Mouse (Mus musculus) embryo, embryonic 10.5 days (tissue): ENCODE results near the gene 6430571L13Rik.
A peak's percentile ranks its signal among the peaks of the same experiment; 100 is the strongest.
"Not testable (repeated sequence)": the region's sequence is repeated elsewhere in the genome, so short reads cannot be mapped to it uniquely, and the experiment has no call there.

ENCODE experiments used
- DNase-seq: peaks from one replicate; pipeline ENCODE4 v3.0.0-alpha.2; 2015; ENCODE audit warnings: low spot score

The 6430571L13Rik gene

GRCm38 (mm10) chr9:107340267-107340859 lies at the start of gene 6430571L13Rik:
Gene 6430571L13Rik, plus strand, starts transcription at chr9:107340602.
- DNase-seq: peak; percentile 96

GRCm38 (mm10) chr9:107290897-107291296 lies 49.5 kb upstream of the 6430571L13Rik start:
- peak; percentile 89 for DNase-seq

- peak; percentile 84 for DNase-seq
Measured at GRCm38 (mm10) chr9:107294249-107294648, 46.2 kb upstream of the 6430571L13Rik start.

GRCm38 (mm10) chr9:107295616-107296015 lies 44.8 kb upstream of the 6430571L13Rik start:
- DNase-seq: no peak

GRCm38 (mm10) chr9:107296016-107296040 lies 44.6 kb upstream of the 6430571L13Rik start, which contains the start of gene Cish:
Gene Cish, plus strand, starts transcription at chr9:107296026.
- DNase-seq: no peak

- DNase-seq: no peak
Measured at GRCm38 (mm10) chr9:107296041-107296440, 44.4 kb upstream of the 6430571L13Rik start.

- peak; percentile 98 for DNase-seq
Measured at GRCm38 (mm10) chr9:107296501-107296965, 43.9 kb upstream of the 6430571L13Rik start.

- no peak for DNase-seq
Measured at GRCm38 (mm10) chr9:107297059-107297458, 43.3 kb upstream of the 6430571L13Rik start.

- DNase-seq: no peak
Measured at GRCm38 (mm10) chr9:107297658-107298057, 42.7 kb upstream of the 6430571L13Rik start.

GRCm38 (mm10) chr9:107298059-107298780 lies 42.2 kb upstream of the 6430571L13Rik start:
- no peak for DNase-seq

GRCm38 (mm10) chr9:107298876-107299275 lies 41.5 kb upstream of the 6430571L13Rik start:
- no peak for DNase-seq

- no peak for DNase-seq
Measured at GRCm38 (mm10) chr9:107299783-107300182, 40.6 kb upstream of the 6430571L13Rik start.

- DNase-seq: no peak
Measured at GRCm38 (mm10) chr9:107300224-107300973, 40.0 kb upstream of the 6430571L13Rik start.

GRCm38 (mm10) chr9:107301554-107302331 lies 38.7 kb upstream of the 6430571L13Rik start:
- DNase-seq: no peak

GRCm38 (mm10) chr9:107302592-107302991 lies 37.8 kb upstream of the 6430571L13Rik start:
- no peak for DNase-seq

- DNase-seq: no peak
Measured at GRCm38 (mm10) chr9:107303121-107303820, 37.1 kb upstream of the 6430571L13Rik start.

- DNase-seq: no peak
Measured at GRCm38 (mm10) chr9:107303900-107304299, 36.5 kb upstream of the 6430571L13Rik start.

GRCm38 (mm10) chr9:107304383-107304782 lies 36.0 kb upstream of the 6430571L13Rik start:
- DNase-seq: no peak

GRCm38 (mm10) chr9:107305012-107305411 lies 35.4 kb upstream of the 6430571L13Rik start:
- no peak for DNase-seq

- DNase-seq: no peak
Measured at GRCm38 (mm10) chr9:107305601-107306542, 34.5 kb upstream of the 6430571L13Rik start.

GRCm38 (mm10) chr9:107306673-107307072 lies 33.7 kb upstream of the 6430571L13Rik start:
- DNase-seq: not testable (repeated sequence)
